ENCODE assay signal across 9 mouse cellular contexts in genomic region chr10:84440181-84440540, GRCm38 (mm10). TPM values are rescaled to one million over a fixed set of nuclear protein-coding genes. Genes with fewer than 3 reads are reported as not detected.
DNase-seq lines count a peak whose midpoint lies in the region; ATAC-seq and TF ChIP-seq lines count a peak whose summit lies in the region.
"Had no signal": no experiment of that assay in that cellular context is flagged by ENCODE, and none has a peak within 500 bp of the region (broad histone marks: within the 10 kb centered on the region; RNA-seq: fewer than 3 reads in every experiment).

No protein-coding gene starts in this region.

- H3K9me3 ChIP-seq in heart, embryonic 10.5 days = no peaks in the 10 kb centered on the region
- H3K9me3 ChIP-seq in forebrain, embryonic 14.5 days (replicated peaks; ENCODE audit: control insufficient read depth, low read length) = no peaks in the 10 kb centered on the region
- no peaks in the 10 kb centered on the region for H3K9me3 ChIP-seq in liver, postnatal 0 days (ENCODE audit: low read length)

- WGBS in heart, embryonic 10.5 days = 1% methylated on average over 32 of the region's 32 CpGs
- under 1% methylated on average over 31 of the region's 32 CpGs for WGBS in forebrain, embryonic 14.5 days
- under 1% methylated on average over 32 of the region's 32 CpGs for WGBS in liver, postnatal 0 days (ENCODE audit: insufficient replicate concordance)

- no peaks in the 10 kb centered on the region for H3K36me3 ChIP-seq in heart, embryonic 10.5 days
- H3K36me3 ChIP-seq in forebrain, embryonic 14.5 days (ENCODE audit: control insufficient read depth, insufficient read depth, low read length) = no peaks in the 10 kb centered on the region
- H3K36me3 ChIP-seq in liver, postnatal 0 days (replicated peaks; ENCODE audit: insufficient read depth, low read length) = no peaks in the 10 kb centered on the region
- H3K36me3 ChIP-seq: G1E had no signal

- TF ChIP-seq EP300 in liver, postnatal 0 days (IDR thresholded peaks at IDR 0.05; ENCODE audit: low read depth) = no peak

- DNase-seq in heart, embryonic 10.5 days (ENCODE audit: low spot score) = no peak
- DNase-seq in heart, postnatal 36 days = no peak
- no peak for DNase-seq in forebrain, embryonic 14.5 days (ENCODE audit: low spot score)
- DNase-seq in liver, postnatal 0 days = no peak
- DNase-seq in layer of hippocampus, adult 9-10 months (ENCODE audit: low spot score) = no peak
- no peak for DNase-seq in cerebellum, postnatal 36 days
- no peak for DNase-seq in right cerebral cortex, postnatal 14 days

- H3K27ac ChIP-seq in heart, embryonic 10.5 days = peak overlapping the region; percentile 100
- peak overlapping the region; percentile 98 for H3K27ac ChIP-seq in forebrain, embryonic 14.5 days (ENCODE audit: low read depth, low read length)
- H3K27ac ChIP-seq in liver, postnatal 0 days (ENCODE audit: low read depth) = peak overlapping the region; percentile 94; the same call in 1 of the 2 replicates

- H3K4me1 ChIP-seq in heart, embryonic 10.5 days = peaks cover 60% of the 10 kb centered on the region
- peaks cover 40% of the 10 kb centered on the region for H3K4me1 ChIP-seq in forebrain, embryonic 14.5 days (ENCODE audit: control insufficient read depth, insufficient read depth, low read length)
- H3K4me1 ChIP-seq in liver, postnatal 0 days (ENCODE audit: insufficient read depth) = peaks cover 6% of the 10 kb centered on the region

- intact Hi-C loops in heart, postnatal 36 days (cut with DNase I) = loop anchor here (2.0 kb wide), 1 partner anchor 379 kb away; no protein-coding TSS in a partner anchor

- H3K27me3 ChIP-seq in heart, embryonic 10.5 days (ENCODE audit: insufficient read depth, poor library complexity, severe bottlenecking) = no peaks in the 10 kb centered on the region
- no peaks in the 10 kb centered on the region for H3K27me3 ChIP-seq in forebrain, embryonic 14.5 days (replicated peaks; ENCODE audit: control insufficient read depth, insufficient read depth, low read length)
- peaks cover 24% of the 10 kb centered on the region for H3K27me3 ChIP-seq in liver, postnatal 0 days (ENCODE audit: insufficient read depth, low read length)

- H3K4me3 ChIP-seq in heart, embryonic 10.5 days = peak overlapping the region; percentile 77
- H3K4me3 ChIP-seq in forebrain, embryonic 14.5 days (ENCODE audit: low read depth, low read length) = peak overlapping the region; percentile 84
- peak overlapping the region; percentile 66 for H3K4me3 ChIP-seq in liver, postnatal 0 days (ENCODE audit: low read depth, low read length)

- H3K4me2 ChIP-seq in forebrain, embryonic 14.5 days (ENCODE audit: low read length) = peak overlapping the region; percentile 92
- peak overlapping the region; percentile 89 for H3K4me2 ChIP-seq in liver, postnatal 0 days (ENCODE audit: low read depth, low read length)

- ATAC-seq in CD4-positive, CD25-positive, alpha-beta regulatory T cell, adult 4 months = peak; percentile 20
- ATAC-seq in forebrain, embryonic 14.5 days = peak; percentile 26
- ATAC-seq in liver, postnatal 0 days = peak; percentile 36

- TF ChIP-seq CTCF in liver, postnatal 0 days (IDR thresholded peaks at IDR 0.05; ENCODE audit: low read depth) = no peak

- peak overlapping the region; percentile 100 for H3K9ac ChIP-seq in forebrain, embryonic 14.5 days (ENCODE audit: low read length)
- H3K9ac ChIP-seq in liver, postnatal 0 days (replicated peaks) = peak overlapping the region; percentile 90

RNA-seq across cellular contexts. Expression of gene Nuak1, which starts 0.2 kb away (rescaled TPM):
- 1.8 and 1.9 TPM in 2 replicates for polyA plus RNA-seq in heart, embryonic 10.5 days (2016; fragmentation: Nextera tagmentation; extraction: Ambion mirVana)
- 10 to 100 TPM; 24.6 to 36.3 TPM for total RNA-seq in heart, postnatal 36 days (2021)
- not detected for polyA plus RNA-seq in CD4-positive, CD25-positive, alpha-beta regulatory T cell, adult 4 months (2017; shearing (Covaris generic))
- 12.6 and 12.9 TPM in 2 replicates for polyA plus RNA-seq in forebrain, embryonic 14.5 days (2014; fragmentation: Nextera tagmentation; extraction: Ambion mirVana)
- 0.13 and 0.20 TPM in 2 replicates for polyA plus RNA-seq in liver, postnatal 0 days (2015; fragmentation: Nextera tagmentation; extraction: Ambion mirVana)
- polyA plus RNA-seq: G1E had no signal
